Comparison of ENCODE assay signal across 8 mouse cellular contexts in genomic region chr1:89943202-89943601, GRCm38 (mm10). TPM values are rescaled to one million over a fixed set of nuclear protein-coding genes. Genes with fewer than 3 reads are reported as not detected.
DNase-seq lines count a peak whose midpoint lies in the region; ATAC-seq and TF ChIP-seq lines count a peak whose summit lies in the region.

No protein-coding gene starts in this region.

- no peaks in the 10 kb centered on the region for H3K9me3 ChIP-seq in intestine, embryonic 16.5 days (ENCODE audit: control insufficient read depth, low read length)
- no peaks in the 10 kb centered on the region for H3K9me3 ChIP-seq in neural tube, embryonic 12.5 days

- no peaks in the 10 kb centered on the region; the same call in 1 of the 2 replicates for H3K4me1 ChIP-seq in spleen, adult 2 months (ENCODE audit: control insufficient read depth, insufficient read depth, insufficient read length)
- H3K4me1 ChIP-seq in intestine, embryonic 16.5 days (ENCODE audit: control insufficient read depth, insufficient read depth, low read length) = peaks cover 11% of the 10 kb centered on the region
- peaks cover 22% of the 10 kb centered on the region for H3K4me1 ChIP-seq in neural tube, embryonic 12.5 days

- no peak for TF ChIP-seq POLR2A in spleen, adult 2 months (IDR thresholded peaks at IDR 0.05; ENCODE audit: low read depth, low read length)

- peaks cover 19% of the 10 kb centered on the region for H3K27me3 ChIP-seq in spleen, adult 2 months (ENCODE audit: control insufficient read depth, insufficient read depth, low read length)
- H3K27me3 ChIP-seq in intestine, embryonic 16.5 days (replicated peaks; ENCODE audit: control insufficient read depth, insufficient read depth, low read length) = peaks cover 54% of the 10 kb centered on the region
- H3K27me3 ChIP-seq in neural tube, embryonic 12.5 days (replicated peaks) = peaks cover 41% of the 10 kb centered on the region

- TF ChIP-seq CTCF in spleen, adult 2 months (IDR thresholded peaks at IDR 0.05; ENCODE audit: extremely low read depth, insufficient read depth, insufficient read length, insufficient replicate concordance) = peak; percentile 47; the same call in 1 of the 2 replicates

- no peak overlapping the region for H3K4me3 ChIP-seq in spleen, adult 2 months (ENCODE audit: extremely low read depth, insufficient read depth, insufficient read length)
- no peak overlapping the region for H3K4me3 ChIP-seq in intestine, embryonic 16.5 days (ENCODE audit: low read length)
- no peak overlapping the region for H3K4me3 ChIP-seq in neural tube, embryonic 12.5 days

- H3K4me2 ChIP-seq in intestine, embryonic 16.5 days (ENCODE audit: low read depth, low read length) = no peak overlapping the region
- H3K4me2 ChIP-seq in neural tube, embryonic 12.5 days (replicated peaks) = peak overlapping the region; percentile 86; the same call in 1 of the 2 replicates

- H3K36me3 ChIP-seq in spleen, adult 2 months (ENCODE audit: control insufficient read depth, insufficient read depth, low read length) = no peaks in the 10 kb centered on the region
- H3K36me3 ChIP-seq in intestine, embryonic 16.5 days (ENCODE audit: control insufficient read depth, insufficient read depth, low read length) = no peaks in the 10 kb centered on the region
- H3K36me3 ChIP-seq in neural tube, embryonic 12.5 days = no peaks in the 10 kb centered on the region

- DNase-seq in spleen, adult 2 months (ENCODE audit: low read depth in 1 of 2, low spot score in 2 of 2) = peak in 1 of 2 experiments; percentile 20
- DNase-seq in spleen, adult 12 weeks (ENCODE audit: low spot score) = no peak
- peak; percentile 82 for DNase-seq in cerebellum, adult 9-10 months
- DNase-seq in gastrocnemius, postnatal 4 days (ENCODE audit: low spot score in 2 of 2) = peak; percentile 63 to 78
- DNase-seq in lung, adult 18-20 months = peak; percentile 68 to 77
- DNase-seq in thymus, postnatal 36 days = peak; percentile 43 to 50

- no peak overlapping the region for H3K9ac ChIP-seq in intestine, embryonic 16.5 days (ENCODE audit: low read depth, low read length)
- no peak overlapping the region for H3K9ac ChIP-seq in neural tube, embryonic 12.5 days

- no peak overlapping the region for H3K27ac ChIP-seq in spleen, adult 2 months (ENCODE audit: insufficient read depth, low read length)
- no peak overlapping the region for H3K27ac ChIP-seq in intestine, embryonic 16.5 days (ENCODE audit: low read length)
- no peak overlapping the region for H3K27ac ChIP-seq in neural tube, embryonic 12.5 days

- 4% methylated on average over 16 of the region's 16 CpGs for WGBS in spleen, adult 2 months
- 3% methylated on average over 16 of the region's 16 CpGs for WGBS in intestine, embryonic 16.5 days
- 2% methylated on average over 16 of the region's 16 CpGs for WGBS in neural tube, embryonic 12.5 days

- peak; percentile 43 for ATAC-seq in intestine, embryonic 16.5 days
- ATAC-seq in neural tube, embryonic 12.5 days (ENCODE audit: low FRiP score, low read depth) = peak; percentile 42

RNA-seq across cellular contexts. Expression of gene Gbx2, which starts 12.2 kb away (rescaled TPM):
- 1.5 and 4.4 TPM in 2 replicates for polyA plus RNA-seq in spleen, adult 2 months (2012; rRNA removed)
- not detected for total RNA-seq in gastrocnemius, postnatal 4 days (2021)
- 0.07 and 0.09 TPM in 2 replicates for polyA plus RNA-seq in intestine, embryonic 16.5 days (2015; fragmentation: Nextera tagmentation; extraction: Ambion mirVana)
- 78.5 and 91.6 TPM in 2 replicates for polyA plus RNA-seq in neural tube, embryonic 12.5 days (2016; fragmentation: Nextera tagmentation; extraction: Ambion mirVana)

Comparison
In these comparisons a context has a peak if more than half of its experiments do, and no peak if none do; other contexts are left out.
1. RNA of gene Gbx2, which starts 12.2 kb away (polyA plus RNA-seq): 78.5 to 91.6 TPM in neural tube, embryonic 12.5 days; 1.5 to 4.4 TPM in spleen, adult 2 months and 0.07 to 0.09 TPM in intestine, embryonic 16.5 days; every median in the first group is over 10 times any median in the second.